Mouse (Mus musculus) embryo, embryonic 11 days (tissue): ENCODE data around the gene Rcc2.

Source experiments
- DNase-seq: peaks from one replicate; pipeline ENCODE4 v3.0.0-alpha.2; 2015

Gene Rcc2

DNA sequence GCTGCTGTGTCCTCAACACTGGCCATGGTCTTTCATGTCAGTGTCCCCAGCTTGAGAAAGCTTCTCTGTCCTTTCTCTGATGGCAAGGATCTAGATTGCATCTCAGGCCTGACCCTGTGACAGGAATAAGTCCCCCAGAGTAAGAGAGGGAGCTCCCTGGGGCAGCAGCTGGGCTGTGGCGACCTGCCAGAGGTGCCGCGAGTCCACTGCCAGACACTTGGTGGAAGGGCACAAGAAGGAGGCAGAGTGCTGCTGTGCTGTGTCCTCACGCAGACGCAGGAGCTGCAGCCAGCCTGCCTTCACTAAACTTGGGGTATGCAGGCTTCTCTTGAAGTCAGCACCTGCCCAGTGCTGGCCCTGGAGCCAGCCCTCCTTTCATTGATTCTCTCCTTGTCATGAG lies 11.0 kb downstream of the Rcc2 start:
- no peak for DNase-seq

- peak; percentile 83 for DNase-seq
These were observed 13.4 kb downstream of the Rcc2 start for GRCm38 (mm10) chr4:140713480-140714365.

GRCm38 (mm10) chr4:140714586-140714985 lies 14.2 kb downstream of the Rcc2 start:
- no peak for DNase-seq

- no peak for DNase-seq
These were observed 16.7 kb downstream of the Rcc2 start for GRCm38 (mm10) chr4:140716994-140717393.

GRCm38 (mm10) chr4:140718436-140718835 lies 18.1 kb downstream of the Rcc2 start:
- DNase-seq, result no peak

DNA sequence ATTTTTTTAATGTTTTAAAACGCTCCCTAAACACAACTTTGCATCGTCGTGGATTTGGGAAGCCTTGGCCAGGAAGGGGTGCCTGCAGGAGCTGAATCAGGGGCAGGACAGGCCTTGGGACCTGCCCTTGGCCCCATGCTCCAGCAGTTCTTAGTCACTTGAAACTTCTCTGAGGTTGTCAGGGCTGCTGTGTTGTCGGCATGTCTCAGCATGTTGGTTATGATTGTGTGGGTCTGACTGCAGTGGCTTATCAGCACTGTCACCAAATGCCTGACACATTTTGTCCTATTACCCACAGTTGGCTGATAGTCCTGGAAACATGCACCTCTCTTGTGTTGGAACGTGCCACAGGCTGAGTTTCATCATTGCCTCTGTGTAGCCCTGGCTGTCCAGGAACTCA lies 19.8 kb downstream of the Rcc2 start:
- DNase-seq, result no peak

GRCm38 (mm10) chr4:140721968-140722490 lies 21.7 kb downstream of the Rcc2 start:
- no peak for DNase-seq

GRCm38 (mm10) chr4:140722710-140723109 lies 22.4 kb downstream of the Rcc2 start:
- no peak for DNase-seq

DNA sequence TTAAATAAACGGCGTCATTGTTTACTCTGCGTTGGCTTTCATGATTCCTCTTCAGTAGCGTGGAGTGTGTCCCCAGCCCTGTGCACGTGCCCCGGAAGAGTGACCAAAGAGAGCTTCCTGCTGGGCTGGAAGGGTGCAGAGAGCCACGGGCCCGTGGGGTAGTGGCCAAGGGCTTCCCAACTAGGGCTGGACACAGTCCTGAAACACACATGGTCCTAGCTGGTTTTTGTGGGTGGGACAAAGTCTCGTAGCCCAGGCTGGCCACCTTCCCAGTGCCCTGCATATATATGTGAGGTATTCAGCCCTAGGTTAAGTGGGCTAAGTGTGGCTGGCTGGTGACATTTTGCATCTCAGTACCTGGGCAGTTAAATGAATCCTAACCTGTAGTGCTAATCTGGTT lies 22.9 kb downstream of the Rcc2 start:
- no peak for DNase-seq

DNA sequence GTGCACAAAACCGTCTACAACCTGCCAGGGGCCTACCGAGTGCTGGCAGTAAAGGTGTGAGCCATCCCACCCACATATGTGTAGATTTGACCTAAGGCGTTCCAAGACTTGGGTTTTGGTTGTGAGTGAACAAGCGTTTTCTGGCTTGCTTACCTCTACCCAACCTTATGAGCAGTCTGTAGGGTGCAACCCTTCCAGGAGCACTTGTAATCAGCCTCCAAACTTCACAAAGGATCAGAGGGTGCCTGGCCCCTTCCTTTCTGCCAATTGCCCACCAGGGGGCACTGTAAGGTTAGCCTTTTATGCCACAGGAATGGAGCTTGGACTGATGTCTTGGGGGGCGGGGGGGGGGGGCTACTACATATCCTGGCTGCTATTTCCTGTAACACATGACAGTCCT lies 23.5 kb downstream of the Rcc2 start:
- peak; percentile 68 for DNase-seq

DNA sequence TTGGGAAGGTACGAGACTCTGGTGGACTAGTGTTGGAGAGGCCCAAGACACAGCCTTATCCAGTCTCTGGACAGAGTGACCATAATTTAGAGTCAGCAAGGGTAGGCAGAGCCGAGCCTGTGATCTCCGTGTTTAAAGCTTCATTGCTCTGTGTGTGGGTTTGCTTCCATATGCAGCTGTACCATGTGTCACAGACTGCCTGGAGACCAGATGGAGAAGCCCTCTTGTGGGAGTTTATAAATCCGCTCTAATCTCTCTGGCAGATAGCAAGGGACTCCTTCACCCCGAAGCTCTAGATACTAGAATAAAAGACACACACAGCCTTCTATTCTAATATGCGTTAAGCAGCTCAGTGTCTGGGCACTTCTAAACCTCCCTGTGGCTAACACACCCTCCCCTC lies 24.4 kb downstream of the Rcc2 start:
- no peak for DNase-seq

DNA sequence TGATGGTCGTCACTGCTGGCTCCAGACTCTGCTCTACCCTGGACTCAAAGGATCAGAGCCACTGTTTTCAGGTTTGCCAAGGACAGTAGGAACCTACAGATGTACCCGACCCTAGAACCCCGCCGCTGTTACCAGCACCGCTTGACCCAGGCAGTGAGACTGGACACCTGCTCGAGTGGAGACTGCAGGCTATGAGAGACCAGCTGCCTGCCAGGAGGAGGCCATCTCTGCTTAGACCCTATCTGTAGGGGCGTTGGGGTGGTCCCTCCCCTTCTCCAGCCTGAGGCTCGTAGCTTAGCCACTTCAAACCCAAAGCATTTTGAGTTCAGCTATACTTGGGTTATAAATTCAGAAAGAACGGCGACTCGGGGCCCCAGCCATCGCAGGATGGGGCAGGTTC lies 26.6 kb downstream of the Rcc2 start:
- no peak for DNase-seq

- DNase-seq, result no peak
These were observed 31.3 kb downstream of the Rcc2 start for GRCm38 (mm10) chr4:140731654-140732053.

- DNase-seq, result no peak
These were observed 32.5 kb downstream of the Rcc2 start for GRCm38 (mm10) chr4:140732871-140733270.

DNA sequence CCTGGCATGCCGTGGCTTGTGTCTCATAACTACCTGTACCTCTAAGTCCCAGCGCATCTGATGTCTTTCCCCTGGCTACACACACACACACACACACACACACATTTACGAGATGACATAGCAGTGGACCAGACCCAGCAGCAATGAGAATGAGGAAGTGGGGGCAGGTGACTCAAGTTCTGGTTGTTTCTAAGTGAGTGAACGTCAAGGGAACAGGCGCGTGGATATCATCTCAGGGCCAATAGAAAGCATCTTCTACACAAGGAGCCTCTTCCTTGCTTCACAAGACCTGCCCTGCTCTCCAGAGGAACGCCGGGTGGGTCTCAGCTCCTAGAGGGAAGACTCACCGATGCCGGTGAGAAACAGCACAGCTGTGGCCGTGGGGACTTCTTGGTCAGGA lies 40.3 kb downstream of the Rcc2 start:
- no peak for DNase-seq

DNA sequence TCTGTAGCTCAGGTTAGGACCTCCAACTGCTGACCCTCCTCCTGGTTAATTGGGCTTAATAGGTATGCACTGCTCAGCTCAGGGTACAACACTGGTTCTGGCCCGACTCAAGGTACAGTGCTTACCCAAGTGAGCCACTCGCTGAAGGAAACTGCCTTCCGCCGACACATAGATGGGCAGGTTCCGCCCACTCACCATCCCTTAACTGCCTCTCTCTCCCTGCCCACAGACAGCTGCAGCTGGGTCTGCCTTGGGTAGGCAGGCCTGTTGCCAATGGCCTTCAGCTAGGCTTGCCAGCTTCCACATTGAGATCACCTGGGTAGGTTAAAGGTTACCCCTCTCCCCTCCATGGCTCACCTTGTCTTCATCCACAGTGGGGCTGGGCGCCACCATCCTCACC lies 41.1 kb downstream of the Rcc2 start:
- no peak for DNase-seq

- DNase-seq, result no peak
These were observed 42.2 kb downstream of the Rcc2 start, which contains the start of gene Padi6 for GRCm38 (mm10) chr4:140742543-140742942. Gene Padi6, minus strand, starts transcription at chr4:140742643.

GRCm38 (mm10) chr4:140743086-140743485 lies 42.7 kb downstream of the Rcc2 start:
- no peak for DNase-seq

DNA sequence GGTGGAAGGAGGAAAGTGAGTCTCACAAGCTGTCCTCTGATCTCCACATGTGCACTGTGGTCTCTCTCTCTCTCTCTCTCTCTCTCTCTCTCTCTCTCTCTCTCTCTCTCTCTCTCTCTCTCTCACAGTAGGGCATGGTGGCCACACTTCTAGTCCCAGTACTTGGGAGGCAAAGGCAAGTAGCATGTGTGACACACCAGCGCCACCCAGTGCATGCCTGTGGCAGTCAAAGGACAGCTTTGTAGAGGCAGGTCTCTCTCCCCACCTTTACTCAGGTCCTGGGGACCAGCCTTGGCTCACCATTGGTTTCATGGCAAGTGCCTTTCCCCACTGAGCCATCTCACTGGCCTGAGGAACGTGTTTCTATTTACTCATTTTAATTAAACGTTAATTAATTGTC lies 44.3 kb downstream of the Rcc2 start:
- DNase-seq, result peak; percentile 54

DNA sequence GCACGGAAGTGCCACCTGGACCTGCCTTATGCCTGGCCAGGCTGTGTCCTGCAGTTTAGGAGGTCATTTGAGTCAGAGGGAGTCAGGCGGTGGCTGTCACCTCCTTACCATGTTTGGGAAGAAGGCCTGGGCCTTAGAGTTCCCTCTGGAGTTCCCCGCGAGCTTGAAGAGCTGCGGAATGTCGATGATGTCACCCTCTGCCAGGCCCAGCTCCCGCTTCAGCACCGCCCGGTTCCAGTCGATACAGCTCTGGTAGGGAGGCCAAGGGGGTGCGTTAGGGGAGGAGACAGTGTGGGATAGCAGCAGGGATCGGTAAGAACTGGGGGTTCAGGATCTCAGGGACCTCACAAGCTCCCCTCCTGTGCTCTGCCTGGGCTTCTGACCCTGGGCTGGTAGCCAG lies 47.6 kb downstream of the Rcc2 start:
- DNase-seq, result no peak

- peak; percentile 62 for DNase-seq
These were observed 50.0 kb downstream of the Rcc2 start for GRCm38 (mm10) chr4:140750328-140750727.

GRCm38 (mm10) chr4:140753366-140753765 lies 53.0 kb downstream of the Rcc2 start:
- no peak for DNase-seq

- DNase-seq, result no peak
These were observed 55.5 kb downstream of the Rcc2 start for GRCm38 (mm10) chr4:140755811-140756210.

DNA sequence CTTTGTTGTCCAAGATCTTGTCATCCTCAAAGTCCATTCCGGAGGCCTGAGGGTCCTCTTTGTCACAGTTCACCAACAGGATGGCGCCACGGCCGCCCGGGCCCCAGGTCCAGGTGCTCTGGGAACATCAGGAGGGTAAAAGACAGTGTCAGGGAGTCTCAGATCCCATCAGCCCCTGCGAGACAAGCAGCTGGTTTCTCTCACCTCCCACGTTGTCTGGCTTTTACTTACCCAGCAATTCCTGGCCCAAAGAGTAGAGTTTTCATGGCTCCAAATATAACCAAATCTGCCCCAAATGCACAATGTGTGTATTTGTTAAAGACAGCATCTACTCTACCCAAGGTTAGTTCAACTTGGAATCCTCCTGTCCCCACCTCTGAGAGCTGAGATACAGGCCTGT lies 61.3 kb downstream of the Rcc2 start:
- DNase-seq, result no peak

- DNase-seq, result peak; percentile 70
These were observed 62.8 kb downstream of the Rcc2 start for GRCm38 (mm10) chr4:140763158-140763557.
